Mouse (Mus musculus) layer of hippocampus, adult 18-20 months (tissue): Measurements from ENCODE around the gene Cat. TPM values are rescaled to one million over a fixed set of nuclear protein-coding genes. Genes with fewer than 3 reads are reported as not detected.

Experiments
- DNase-seq, 2 experiments: peaks; one replicate each; pipeline ENCODE4 v3.0.0; 2022; ENCODE audit warnings: low spot score in 2 of 2
- total RNA-seq, 2 experiments: library from RNA; stranded (reverse); gene quantifications; 2 replicates each; pipeline ENCODE4 v1.2.3; 2021

The Cat gene
- total RNA-seq, 2 experiments from 2014 or later = 53.3 to 53.5 TPM

DNA sequence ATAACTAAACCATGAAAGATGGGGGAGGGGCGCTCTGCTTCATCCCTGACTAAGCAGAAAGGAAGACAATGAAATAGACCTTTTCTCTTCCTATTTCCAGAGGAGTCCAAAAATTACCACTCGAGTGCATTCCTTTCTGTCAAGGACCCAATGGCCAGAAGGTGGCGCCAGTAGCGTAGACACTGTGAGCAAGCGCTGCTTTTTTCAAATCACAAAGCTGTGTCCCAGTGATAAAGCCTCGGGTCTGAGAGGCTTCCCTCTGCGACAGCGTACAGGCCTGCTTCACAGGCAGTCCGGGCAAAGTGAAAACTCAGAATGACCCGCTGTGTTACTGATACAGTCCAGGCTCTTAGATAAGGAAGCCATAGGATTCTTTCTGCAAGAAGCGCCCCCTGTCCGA is 45.2 kb downstream of the Cat start:
- DNase-seq = peak; percentile 39 to 90

DNA sequence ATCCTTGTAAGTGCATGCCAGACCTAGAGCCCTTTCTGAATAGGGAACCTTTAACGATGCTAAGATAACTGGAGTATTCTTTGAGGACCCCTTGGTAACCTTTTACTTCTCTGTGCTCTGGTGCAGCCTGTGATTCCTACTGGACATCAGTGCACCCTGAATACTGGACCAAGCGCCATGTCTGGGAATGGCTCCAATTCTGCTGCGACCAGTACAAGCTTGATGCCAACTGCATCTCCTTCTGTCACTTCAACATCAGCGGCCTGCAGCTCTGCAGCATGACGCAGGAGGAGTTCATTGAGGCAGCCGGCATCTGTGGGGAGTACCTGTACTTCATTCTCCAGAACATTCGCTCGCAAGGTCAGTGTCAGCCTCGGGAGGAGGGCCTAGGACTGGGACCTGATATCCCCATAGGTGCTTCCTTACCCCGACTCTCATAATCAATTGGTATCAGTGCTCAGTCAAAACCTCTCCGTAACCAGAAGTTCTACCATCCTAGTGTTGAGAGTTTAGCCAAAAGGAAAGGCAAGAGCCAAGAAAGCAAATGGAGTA is 45.8 kb downstream of the Cat start:
- no peak for DNase-seq

DNA sequence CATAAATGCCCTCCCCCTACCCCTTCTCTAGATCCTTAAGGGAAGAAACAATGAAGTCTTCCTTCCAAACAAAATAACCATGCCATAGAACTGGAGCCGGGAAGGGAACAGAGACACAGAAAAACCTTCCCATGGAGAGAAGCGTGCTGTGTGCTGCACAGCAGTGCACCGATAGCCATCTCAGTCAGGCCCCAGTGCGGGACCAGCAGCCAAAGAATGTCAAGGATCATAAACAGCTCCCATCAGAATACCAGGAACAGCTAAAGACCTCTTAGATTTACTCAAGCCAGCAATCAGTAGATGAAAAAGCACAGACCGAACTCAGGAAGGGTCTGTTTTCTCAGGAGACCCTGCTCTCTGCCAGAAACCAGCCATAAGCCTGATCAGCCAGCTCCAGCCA is 48.4 kb downstream of the Cat start:
- no peak for DNase-seq

- DNase-seq = peak in 1 of 2 experiments; percentile 17
These were observed 49.9 kb downstream of the Cat start for GRCm38 (mm10) chr2:103435110-103435509.

- no peak for DNase-seq
These were observed 52.2 kb downstream of the Cat start for GRCm38 (mm10) chr2:103432695-103433275.

DNA sequence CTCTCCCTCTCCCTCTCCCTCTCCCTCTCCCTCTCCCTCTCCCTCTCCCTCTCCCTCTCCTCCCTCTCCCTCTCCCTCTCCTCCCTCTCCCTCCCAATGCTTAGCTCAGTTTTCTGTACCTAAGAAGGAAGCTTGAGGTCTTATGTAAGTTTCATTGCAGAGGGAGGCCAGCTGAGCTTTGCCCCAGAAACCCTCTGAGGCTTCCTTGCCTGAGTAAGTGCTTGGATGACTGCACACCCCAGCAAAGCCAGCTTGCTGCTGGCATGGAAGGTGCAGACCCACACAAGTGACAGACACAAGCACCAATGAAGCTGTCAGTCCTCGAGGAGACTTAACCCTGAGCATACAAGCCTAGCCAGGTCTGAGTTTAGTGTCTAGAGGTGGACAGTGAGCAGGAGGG is 54.2 kb downstream of the Cat start:
- no peak for DNase-seq

DNA sequence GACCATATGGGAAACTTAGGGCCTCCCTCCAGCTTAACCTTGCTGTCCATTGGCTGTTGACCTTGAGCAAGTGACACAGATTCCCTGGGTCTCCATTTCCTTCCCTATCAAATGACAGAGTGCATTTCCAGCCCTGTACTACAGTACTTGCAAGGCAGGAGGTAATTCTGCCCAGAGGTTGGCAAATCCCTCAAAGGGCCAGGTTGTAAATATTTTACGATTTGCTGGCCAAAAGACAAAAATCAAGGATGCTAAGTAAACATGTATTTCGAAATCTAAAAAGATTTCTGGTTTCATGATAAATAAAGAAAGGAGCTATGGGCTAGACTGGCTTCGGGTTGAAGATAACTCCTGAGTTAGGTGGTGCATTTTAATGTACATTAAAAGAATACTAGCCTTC is 56.6 kb downstream of the Cat start:
- no peak for DNase-seq

GRCm38 (mm10) chr2:103425456-103426063 is 59.4 kb downstream of the Cat start:
- DNase-seq = no peak

DNA sequence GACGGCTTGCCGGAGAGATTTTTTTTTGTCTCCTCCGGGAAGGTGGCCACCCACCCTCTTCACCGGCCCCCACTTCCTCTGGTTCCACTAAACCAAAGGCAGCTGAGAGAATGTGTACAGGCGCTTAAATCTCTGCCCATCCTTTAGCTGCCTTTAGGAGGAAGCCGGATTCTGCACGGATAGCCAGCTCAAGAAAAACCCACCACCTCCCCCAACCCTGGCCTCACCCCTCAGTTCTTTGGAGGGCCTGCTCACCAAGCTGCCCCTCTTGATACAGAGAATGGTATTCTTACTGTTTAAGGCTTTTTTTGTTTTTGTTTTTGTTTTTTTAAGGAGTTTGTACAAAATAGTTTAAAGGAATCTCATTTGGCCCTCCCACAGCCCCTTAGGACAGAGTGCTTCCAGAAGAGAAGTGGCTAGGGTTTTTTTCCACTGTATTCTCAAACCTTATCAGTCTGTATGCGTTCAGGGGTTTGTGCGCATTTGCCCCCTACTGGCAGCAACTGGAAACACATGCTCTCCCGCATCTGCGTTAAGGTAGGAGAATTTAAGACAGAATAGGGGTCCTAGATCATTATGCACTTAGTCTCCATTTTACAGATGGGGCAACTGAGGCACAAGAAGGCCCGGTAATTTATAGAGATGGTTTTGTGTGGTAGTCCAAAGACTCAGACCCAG is 60.5 kb downstream of the Cat start:
- DNase-seq = peak; percentile 40 to 79

- DNase-seq = no peak
These were observed 61.1 kb downstream of the Cat start for GRCm38 (mm10) chr2:103423884-103424283.

DNA sequence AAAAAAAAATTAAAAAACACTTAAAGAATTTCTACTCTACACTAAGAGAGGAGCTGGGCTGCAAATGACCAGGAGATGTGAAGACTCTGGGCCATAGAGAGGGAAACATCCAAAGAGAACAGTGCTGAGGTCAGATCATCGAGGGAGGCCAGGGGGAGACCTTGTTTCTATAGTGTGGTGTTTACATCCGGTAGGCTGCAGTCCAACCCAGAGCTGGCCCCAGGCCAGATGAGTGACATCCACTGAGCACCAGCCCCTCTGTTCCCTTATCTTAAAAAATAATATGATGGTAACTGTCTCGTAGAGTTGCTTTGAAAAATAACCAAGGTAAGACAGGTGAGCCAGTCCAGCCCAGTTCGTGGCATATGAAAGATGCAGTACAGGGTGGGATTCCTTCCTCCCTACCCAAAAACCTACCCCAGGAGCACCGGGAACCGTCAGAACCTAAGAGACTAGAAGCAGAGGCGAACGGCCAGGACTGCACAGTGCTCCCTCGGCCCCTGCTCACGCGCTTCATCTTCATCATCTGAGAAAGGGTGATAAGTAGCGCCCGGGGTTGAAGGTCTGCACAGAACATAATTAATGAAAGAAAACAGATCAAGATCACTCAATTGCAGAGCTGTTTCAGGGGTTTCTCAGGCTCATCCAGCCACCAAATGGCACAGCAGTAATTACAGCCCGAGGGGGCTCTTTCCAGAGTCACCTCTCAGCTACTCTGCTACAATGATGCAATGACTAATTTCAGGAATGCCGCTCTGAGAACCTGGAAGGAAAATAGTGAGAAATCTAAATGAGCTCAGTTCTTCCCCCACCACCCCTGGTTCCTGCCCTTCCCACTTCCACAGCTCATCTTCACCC is 64.1 kb downstream of the Cat start:
- DNase-seq = no peak

DNA sequence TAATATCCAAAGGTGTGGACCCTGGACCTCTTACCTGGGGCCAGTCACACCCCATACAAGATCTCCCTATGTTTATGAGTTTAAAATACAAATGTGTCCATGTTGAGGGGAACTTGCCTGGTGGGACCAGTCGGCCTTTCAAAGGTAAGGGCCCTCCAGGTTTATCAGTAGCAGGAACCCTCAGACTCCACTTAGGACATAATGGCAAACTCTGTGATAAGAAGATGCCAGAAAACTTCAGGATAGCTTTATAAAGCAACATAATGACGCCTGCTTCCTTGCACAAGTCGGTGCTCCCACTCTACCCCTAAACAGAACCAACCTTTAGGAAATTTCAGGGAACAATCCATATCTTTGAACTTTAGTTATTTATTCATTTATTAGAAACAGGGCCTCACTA is 69.2 kb downstream of the Cat start:
- DNase-seq = no peak

DNA sequence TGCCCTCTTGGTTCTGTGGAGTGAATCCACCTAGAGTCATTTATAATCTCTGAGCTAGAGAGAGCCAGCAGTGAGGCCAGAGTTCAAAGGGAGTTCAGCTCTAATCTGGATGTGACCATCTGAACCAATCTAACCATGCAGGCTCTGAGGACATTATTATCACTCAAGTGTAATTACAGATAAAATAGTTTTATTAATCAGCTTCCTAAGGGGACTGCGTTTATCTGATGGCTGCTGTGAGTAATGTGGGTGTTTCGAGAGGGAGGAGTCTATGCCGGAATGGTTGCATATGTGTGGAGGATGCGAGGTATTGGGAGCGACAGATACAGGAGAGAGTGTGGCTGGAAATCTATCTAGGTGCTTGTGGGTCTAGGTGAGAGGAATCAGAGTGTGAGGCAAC is 71.6 kb downstream of the Cat start:
- no peak for DNase-seq

- DNase-seq = no peak
These were observed 73.1 kb downstream of the Cat start for GRCm38 (mm10) chr2:103411816-103412215.

DNA sequence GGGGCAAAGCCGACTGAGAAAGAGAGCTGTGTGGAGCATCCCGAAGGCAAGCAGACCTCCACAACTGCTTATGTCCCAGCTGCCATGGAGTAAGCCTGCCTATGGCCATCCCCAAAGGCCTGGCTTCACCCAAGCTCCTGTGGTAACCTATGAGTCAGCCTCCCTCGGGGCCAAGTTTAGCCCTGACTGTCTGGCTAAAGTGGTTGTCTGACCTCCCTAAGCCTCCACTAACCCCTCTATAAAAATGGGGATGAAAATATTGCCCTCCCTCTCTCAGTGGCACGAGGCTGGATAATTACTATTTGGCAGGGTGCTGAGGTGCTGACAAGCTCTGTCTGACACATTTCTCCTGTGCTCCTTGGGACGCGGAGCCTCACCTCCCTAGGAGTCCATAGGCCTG is 73.6 kb downstream of the Cat start, which contains the start of gene Elf5:
Gene Elf5 (plus strand): TSS at position 341 of the 400 bp plus-strand sequence.
- no peak for DNase-seq

- peak in 1 of 2 experiments; percentile 11 for DNase-seq
These were observed 78.7 kb downstream of the Cat start for GRCm38 (mm10) chr2:103406239-103406638.

Other genes with a start within 250 kb of the Cat start
- gene Ehf, start 181.9 kb downstream of the Cat start, total RNA-seq = not detected
- gene Elf5, start 73.5 kb downstream of the Cat start, total RNA-seq = 1 to 10 TPM; 1.4 to 2.0 TPM
- 1 to 10 TPM; 7.8 to 8.0 TPM for gene Abtb2, start 81.2 kb upstream of the Cat start, total RNA-seq